14 mouse cellular contexts compared by ENCODE assay signal in the genomic region with DNA sequence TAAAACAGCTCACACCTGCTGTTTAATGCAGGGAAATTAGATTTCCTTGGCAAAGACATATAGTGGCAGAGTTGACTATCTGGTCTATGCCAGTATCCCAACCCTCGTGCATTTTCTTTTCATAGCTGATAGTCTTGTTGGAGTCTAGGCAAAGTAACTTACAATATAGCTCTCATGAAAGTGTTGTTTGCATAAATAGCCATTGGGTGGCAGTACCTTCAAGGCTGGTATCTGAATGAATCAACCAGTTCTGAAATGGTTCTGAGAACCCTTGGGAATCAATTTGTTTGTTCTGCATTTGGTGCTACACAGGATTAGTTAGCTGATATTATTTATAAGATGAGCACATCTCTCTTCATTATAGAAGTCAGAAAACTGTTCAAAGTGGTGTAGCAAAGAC.
DNase-seq lines count a peak whose midpoint lies in the region; ATAC-seq and TF ChIP-seq lines count a peak whose summit lies in the region.
"Had no signal": no experiment of that assay in that cellular context is flagged by ENCODE, and none has a peak within 500 bp of the region (broad histone marks: within the 10 kb centered on the region; RNA-seq: fewer than 3 reads in every experiment).

No protein-coding gene starts in this region.

- no peaks in the 10 kb centered on the region for H3K9me3 ChIP-seq in hindbrain, postnatal 0 days (ENCODE audit: low read length)
- H3K9me3 ChIP-seq in hindbrain, embryonic 14.5 days (ENCODE audit: control insufficient read depth, low read length), result no peaks in the 10 kb centered on the region
- H3K9me3 ChIP-seq in lung, embryonic 14.5 days (ENCODE audit: low read depth, low read length), result no peaks in the 10 kb centered on the region
- H3K9me3 ChIP-seq: embryonic facial prominence, embryonic 10.5 days; forebrain, embryonic 10.5 days; G1E; liver, embryonic 13.5 days had no signal

- TF ChIP-seq CTCF in hindbrain, postnatal 0 days (IDR thresholded peaks at IDR 0.05; ENCODE audit: low read depth), result peak; percentile 49
- peak; percentile 16; the same call in 1 of the 2 replicates for TF ChIP-seq CTCF in lung, embryonic 14.5 days (IDR thresholded peaks at IDR 0.05; ENCODE audit: low read depth)
- TF ChIP-seq CTCF in brain, embryonic 14.5 days (IDR thresholded peaks at IDR 0.05; ENCODE audit: borderline replicate concordance, extremely low read depth, insufficient read depth, insufficient read length), result no peak

- 57% methylated on average over 1 of the region's 1 CpGs for WGBS in hindbrain, postnatal 0 days
- WGBS in hindbrain, embryonic 14.5 days, result 64% methylated on average over 1 of the region's 1 CpGs
- 59% methylated on average over 1 of the region's 1 CpGs for WGBS in lung, embryonic 14.5 days

- H3K4me3 ChIP-seq in hindbrain, postnatal 0 days (ENCODE audit: low read length), result no peak overlapping the region
- no peak overlapping the region for H3K4me3 ChIP-seq in hindbrain, embryonic 14.5 days (replicated peaks; ENCODE audit: low read length)
- H3K4me3 ChIP-seq in lung, embryonic 14.5 days (ENCODE audit: low read depth, low read length), result no peak overlapping the region
- H3K4me3 ChIP-seq: embryonic facial prominence, embryonic 10.5 days; forebrain, embryonic 10.5 days; liver, embryonic 13.5 days had no signal

- no peak for ATAC-seq in hindbrain, postnatal 0 days
- ATAC-seq in hindbrain, embryonic 14.5 days (ENCODE audit: low FRiP score), result no peak
- ATAC-seq in lung, embryonic 14.5 days (ENCODE audit: insufficient read depth), result no peak
- no peak for ATAC-seq in megakaryocyte, adult 5-6 weeks (ENCODE audit: poor library complexity, severe bottlenecking)
- ATAC-seq: activated CD4-positive, CD25-positive, alpha-beta regulatory T cell, adult 4 months had no signal

- peak; percentile 1 for DNase-seq in cerebellum, adult 8-10 months
- DNase-seq in cerebellum, adult 11 months, result no peak
- peak; percentile 42 for DNase-seq in hindbrain, postnatal 0 days (ENCODE audit: low spot score)
- no peak for DNase-seq in hindbrain, embryonic 14.5 days (ENCODE audit: low spot score)
- peak; percentile 3 for DNase-seq in lung, embryonic 14.5 days
- DNase-seq in lung, postnatal 25 days (ENCODE audit: low spot score), result no peak
- DNase-seq in brain, embryonic 14.5 days (ENCODE audit: low read depth), result peak; percentile 21
- DNase-seq: liver, embryonic 13.5 days; thymus, postnatal 36 days had no signal

- no peak overlapping the region for H3K4me2 ChIP-seq in hindbrain, postnatal 0 days (ENCODE audit: low read depth, low read length)
- H3K4me2 ChIP-seq in hindbrain, embryonic 14.5 days (replicated peaks), result no peak overlapping the region
- H3K4me2 ChIP-seq in lung, embryonic 14.5 days, result no peak overlapping the region
- H3K4me2 ChIP-seq: liver, embryonic 13.5 days had no signal

- no peak for TF ChIP-seq POLR2A in brain, embryonic 14.5 days (IDR thresholded peaks at IDR 0.05; ENCODE audit: borderline replicate concordance, extremely low read depth, insufficient read depth, insufficient read length, poor library complexity, severe bottlenecking)

- no peaks in the 10 kb centered on the region for H3K36me3 ChIP-seq in hindbrain, postnatal 0 days (ENCODE audit: insufficient read depth, low read length)
- no peaks in the 10 kb centered on the region for H3K36me3 ChIP-seq in hindbrain, embryonic 14.5 days (replicated peaks; ENCODE audit: control insufficient read depth, insufficient read depth)
- H3K36me3 ChIP-seq in lung, embryonic 14.5 days (ENCODE audit: insufficient read depth), result no peaks in the 10 kb centered on the region
- H3K36me3 ChIP-seq: embryonic facial prominence, embryonic 10.5 days; forebrain, embryonic 10.5 days; G1E; liver, embryonic 13.5 days had no signal

- H3K4me1 ChIP-seq in hindbrain, postnatal 0 days (ENCODE audit: insufficient read depth, low read length), result no peaks in the 10 kb centered on the region
- no peaks in the 10 kb centered on the region for H3K4me1 ChIP-seq in hindbrain, embryonic 14.5 days (replicated peaks; ENCODE audit: control insufficient read depth, insufficient read depth, low read length)
- H3K4me1 ChIP-seq in lung, embryonic 14.5 days (ENCODE audit: insufficient read depth), result no peaks in the 10 kb centered on the region
- H3K4me1 ChIP-seq: embryonic facial prominence, embryonic 10.5 days; forebrain, embryonic 10.5 days; liver, embryonic 13.5 days had no signal

- H3K9ac ChIP-seq in hindbrain, postnatal 0 days (replicated peaks; ENCODE audit: low read length), result no peak overlapping the region
- no peak overlapping the region for H3K9ac ChIP-seq in hindbrain, embryonic 14.5 days
- H3K9ac ChIP-seq in lung, embryonic 14.5 days, result no peak overlapping the region
- H3K9ac ChIP-seq: liver, embryonic 13.5 days had no signal

- H3K27ac ChIP-seq in hindbrain, postnatal 0 days, result no peak overlapping the region
- H3K27ac ChIP-seq in hindbrain, embryonic 14.5 days, result no peak overlapping the region
- no peak overlapping the region for H3K27ac ChIP-seq in lung, embryonic 14.5 days (ENCODE audit: low read depth)
- H3K27ac ChIP-seq: embryonic facial prominence, embryonic 10.5 days; forebrain, embryonic 10.5 days; liver, embryonic 13.5 days had no signal

- no peaks in the 10 kb centered on the region for H3K27me3 ChIP-seq in hindbrain, postnatal 0 days (ENCODE audit: insufficient read depth, low read length)
- H3K27me3 ChIP-seq in hindbrain, embryonic 14.5 days (ENCODE audit: control insufficient read depth, insufficient read depth, low read length), result no peaks in the 10 kb centered on the region
- no peaks in the 10 kb centered on the region for H3K27me3 ChIP-seq in lung, embryonic 14.5 days (ENCODE audit: insufficient read depth, low read length)
- H3K27me3 ChIP-seq: liver, embryonic 13.5 days had no signal

Comparison
In these comparisons a context has a peak if more than half of its experiments do, and no peak if none do; other contexts are left out.
1. DNase-seq: peak in cerebellum, adult 8-10 months (single experiment), hindbrain, postnatal 0 days (single experiment), lung, embryonic 14.5 days (single experiment) and brain, embryonic 14.5 days (single experiment); none in cerebellum, adult 11 months (single experiment), hindbrain, embryonic 14.5 days (single experiment) and lung, postnatal 25 days (single experiment).